19 mouse cellular contexts compared by ENCODE assay signal in genomic region chr4:155451597-155451996, GRCm38 (mm10). TPM values are rescaled to one million over a fixed set of nuclear protein-coding genes. Genes with fewer than 3 reads are reported as not detected.
DNase-seq lines count a peak whose midpoint lies in the region; ATAC-seq and TF ChIP-seq lines count a peak whose summit lies in the region.
"Had no signal": no experiment of that assay in that cellular context is flagged by ENCODE, and none has a peak within 500 bp of the region (broad histone marks: within the 10 kb centered on the region; RNA-seq: fewer than 3 reads in every experiment).

No protein-coding gene starts in this region.

- H3K9ac ChIP-seq in forebrain, embryonic 11.5 days (ENCODE audit: low read length), result peak overlapping the region; percentile 30; the same call in 1 of the 2 replicates
- H3K9ac ChIP-seq in forebrain, embryonic 13.5 days, result no peak overlapping the region
- H3K9ac ChIP-seq in midbrain, embryonic 12.5 days (replicated peaks), result no peak overlapping the region
- no peak overlapping the region for H3K9ac ChIP-seq in midbrain, embryonic 16.5 days (ENCODE audit: low read depth, low read length)
- H3K9ac ChIP-seq in embryonic facial prominence, embryonic 12.5 days, result no peak overlapping the region
- H3K9ac ChIP-seq in midbrain, postnatal 0 days (replicated peaks; ENCODE audit: low read length, poor library complexity, severe bottlenecking), result 0 out of 2 replicates have a peak overlapping the region, but pooled peaks have one; percentile 13
- H3K9ac ChIP-seq: heart, embryonic 13.5 days; hindbrain, embryonic 15.5 days; lung, embryonic 15.5 days had no signal

- H3K4me3 ChIP-seq in forebrain, embryonic 11.5 days (ENCODE audit: low read depth, low read length), result no peak overlapping the region
- H3K4me3 ChIP-seq in forebrain, embryonic 13.5 days, result no peak overlapping the region
- H3K4me3 ChIP-seq in midbrain, embryonic 12.5 days, result no peak overlapping the region
- H3K4me3 ChIP-seq in midbrain, embryonic 16.5 days (ENCODE audit: low read depth, low read length), result no peak overlapping the region
- no peak overlapping the region for H3K4me3 ChIP-seq in embryonic facial prominence, embryonic 12.5 days
- no peak overlapping the region for H3K4me3 ChIP-seq in midbrain, postnatal 0 days (ENCODE audit: low read depth, low read length)
- H3K4me3 ChIP-seq: heart, embryonic 13.5 days; hindbrain, embryonic 15.5 days; lung, embryonic 15.5 days had no signal

- H3K4me1 ChIP-seq in forebrain, embryonic 11.5 days (replicated peaks; ENCODE audit: control insufficient read depth, insufficient read depth, low read length), result 0 out of 2 replicates have a peak, but pooled peaks cover 2% of the 10 kb centered on the region
- 0 out of 2 replicates have a peak, but pooled peaks cover 3% of the 10 kb centered on the region for H3K4me1 ChIP-seq in forebrain, embryonic 13.5 days
- H3K4me1 ChIP-seq in midbrain, embryonic 12.5 days, result peaks cover 5% of the 10 kb centered on the region; the same call in 1 of the 2 replicates
- no peaks in the 10 kb centered on the region for H3K4me1 ChIP-seq in midbrain, embryonic 16.5 days (ENCODE audit: control insufficient read depth, insufficient read depth, low read length)
- no peaks in the 10 kb centered on the region for H3K4me1 ChIP-seq in embryonic facial prominence, embryonic 12.5 days
- H3K4me1 ChIP-seq in midbrain, postnatal 0 days (ENCODE audit: insufficient read depth, low read length), result no peaks in the 10 kb centered on the region
- H3K4me1 ChIP-seq: heart, embryonic 13.5 days; hindbrain, embryonic 15.5 days; lung, embryonic 15.5 days had no signal

- no peak for TF ChIP-seq CTCF in midbrain, postnatal 0 days (IDR thresholded peaks at IDR 0.05)

- no peaks in the 10 kb centered on the region for H3K27me3 ChIP-seq in forebrain, embryonic 11.5 days (ENCODE audit: control insufficient read depth, insufficient read depth, low read length)
- no peaks in the 10 kb centered on the region for H3K27me3 ChIP-seq in forebrain, embryonic 13.5 days
- H3K27me3 ChIP-seq in midbrain, embryonic 12.5 days, result no peaks in the 10 kb centered on the region
- H3K27me3 ChIP-seq in midbrain, embryonic 16.5 days (ENCODE audit: control insufficient read depth, insufficient read depth, low read depth, low read length), result no peaks in the 10 kb centered on the region
- no peaks in the 10 kb centered on the region for H3K27me3 ChIP-seq in embryonic facial prominence, embryonic 12.5 days
- H3K27me3 ChIP-seq in midbrain, postnatal 0 days (ENCODE audit: insufficient read depth, low read length), result no peaks in the 10 kb centered on the region
- H3K27me3 ChIP-seq: heart, embryonic 13.5 days; hindbrain, embryonic 15.5 days; lung, embryonic 15.5 days had no signal

- H3K9me3 ChIP-seq in forebrain, embryonic 11.5 days (ENCODE audit: control insufficient read depth, low read length), result no peaks in the 10 kb centered on the region
- H3K9me3 ChIP-seq in forebrain, embryonic 13.5 days (replicated peaks), result no peaks in the 10 kb centered on the region
- no peaks in the 10 kb centered on the region for H3K9me3 ChIP-seq in midbrain, embryonic 12.5 days
- H3K9me3 ChIP-seq in midbrain, embryonic 16.5 days (replicated peaks; ENCODE audit: control insufficient read depth, low read length, poor library complexity, severe bottlenecking), result no peaks in the 10 kb centered on the region
- H3K9me3 ChIP-seq in embryonic facial prominence, embryonic 12.5 days, result no peaks in the 10 kb centered on the region
- H3K9me3 ChIP-seq in midbrain, postnatal 0 days (ENCODE audit: low read length), result no peaks in the 10 kb centered on the region
- H3K9me3 ChIP-seq: G1E; heart, embryonic 13.5 days; hindbrain, embryonic 15.5 days; lung, embryonic 15.5 days had no signal

- WGBS in forebrain, embryonic 11.5 days, result 31% methylated on average over 10 of the region's 10 CpGs
- 31% methylated on average over 10 of the region's 10 CpGs for WGBS in forebrain, embryonic 13.5 days
- 38% methylated on average over 10 of the region's 10 CpGs for WGBS in midbrain, embryonic 12.5 days
- WGBS in midbrain, embryonic 16.5 days, result 32% methylated on average over 10 of the region's 10 CpGs
- WGBS in embryonic facial prominence, embryonic 12.5 days, result 34% methylated on average over 10 of the region's 10 CpGs
- WGBS in midbrain, postnatal 0 days, result 40% methylated on average over 10 of the region's 10 CpGs

- no peak overlapping the region for H3K27ac ChIP-seq in forebrain, embryonic 11.5 days (ENCODE audit: low read depth, low read length)
- H3K27ac ChIP-seq in forebrain, embryonic 13.5 days, result no peak overlapping the region
- no peak overlapping the region for H3K27ac ChIP-seq in midbrain, embryonic 12.5 days (replicated peaks)
- no peak overlapping the region for H3K27ac ChIP-seq in midbrain, embryonic 16.5 days (ENCODE audit: low read length)
- no peak overlapping the region for H3K27ac ChIP-seq in embryonic facial prominence, embryonic 12.5 days
- H3K27ac ChIP-seq in midbrain, postnatal 0 days (ENCODE audit: low read depth, low read length), result no peak overlapping the region
- H3K27ac ChIP-seq: heart, embryonic 13.5 days; hindbrain, embryonic 15.5 days; lung, embryonic 15.5 days had no signal

- no peaks in the 10 kb centered on the region for H3K36me3 ChIP-seq in forebrain, embryonic 11.5 days (ENCODE audit: control insufficient read depth, insufficient read depth, low read length)
- no peaks in the 10 kb centered on the region for H3K36me3 ChIP-seq in forebrain, embryonic 13.5 days (ENCODE audit: poor library complexity, severe bottlenecking)
- H3K36me3 ChIP-seq in midbrain, embryonic 12.5 days, result no peaks in the 10 kb centered on the region
- H3K36me3 ChIP-seq in midbrain, embryonic 16.5 days (ENCODE audit: control insufficient read depth, insufficient read depth, low read length), result no peaks in the 10 kb centered on the region
- H3K36me3 ChIP-seq in embryonic facial prominence, embryonic 12.5 days, result no peaks in the 10 kb centered on the region
- no peaks in the 10 kb centered on the region for H3K36me3 ChIP-seq in midbrain, postnatal 0 days (ENCODE audit: insufficient read depth, low read length)
- H3K36me3 ChIP-seq: G1E; heart, embryonic 13.5 days; hindbrain, embryonic 15.5 days; lung, embryonic 15.5 days had no signal

- no peak for DNase-seq in forebrain, embryonic 11.5 days (ENCODE audit: low spot score)
- DNase-seq in midbrain, postnatal 0 days (ENCODE audit: low spot score), result no peak
- DNase-seq in thymus, postnatal 0 days (ENCODE audit: low spot score), result no peak
- no peak for DNase-seq in cerebellum, postnatal 36 days
- DNase-seq: cerebellum, adult 11-12 months; gastrocnemius, postnatal 36 days; kidney, adult 8-10 months had no signal

- ATAC-seq in forebrain, embryonic 11.5 days (replicated peaks; ENCODE audit: low FRiP score), result no peak
- ATAC-seq in forebrain, embryonic 13.5 days, result no peak
- no peak for ATAC-seq in midbrain, embryonic 12.5 days (ENCODE audit: low FRiP score, low read depth)
- ATAC-seq in midbrain, embryonic 16.5 days, result no peak
- ATAC-seq in embryonic facial prominence, embryonic 12.5 days (ENCODE audit: insufficient number of reproducible peaks, insufficient read depth, low FRiP score, low TSS enrichment), result peak; percentile 56; the same call in 1 of the 2 replicates
- no peak for ATAC-seq in midbrain, postnatal 0 days (ENCODE audit: low FRiP score)
- ATAC-seq: forebrain, embryonic 16.5 days had no signal

- H3K4me2 ChIP-seq in forebrain, embryonic 11.5 days (ENCODE audit: low read depth, low read length, severe bottlenecking), result no peak overlapping the region
- no peak overlapping the region; the same call in 1 of the 2 replicates for H3K4me2 ChIP-seq in forebrain, embryonic 13.5 days
- H3K4me2 ChIP-seq in midbrain, embryonic 12.5 days (replicated peaks), result peak overlapping the region; percentile 15; the same call in 1 of the 2 replicates
- H3K4me2 ChIP-seq in midbrain, embryonic 16.5 days (ENCODE audit: low read length), result no peak overlapping the region
- H3K4me2 ChIP-seq in embryonic facial prominence, embryonic 12.5 days (replicated peaks), result no peak overlapping the region
- no peak overlapping the region for H3K4me2 ChIP-seq in midbrain, postnatal 0 days (ENCODE audit: low read depth, low read length, poor library complexity, severe bottlenecking)
- H3K4me2 ChIP-seq: heart, embryonic 13.5 days; hindbrain, embryonic 15.5 days; liver, embryonic 11.5 days; lung, embryonic 15.5 days had no signal

RNA-seq across cellular contexts. Expression of gene Tmem52, which starts 17.3 kb away (rescaled TPM):
- not detected in 2 replicates for polyA plus RNA-seq in forebrain, embryonic 11.5 days (2014; fragmentation: Nextera tagmentation; extraction: Ambion mirVana)
- polyA plus RNA-seq in forebrain, embryonic 13.5 days (2015; fragmentation: Nextera tagmentation; extraction: Ambion mirVana), result 0.18 TPM in 1 of 2 replicates, not detected in the other
- polyA plus RNA-seq in midbrain, embryonic 12.5 days (2016; fragmentation: Nextera tagmentation; extraction: Ambion mirVana), result 0.20 TPM in 1 of 2 replicates, not detected in the other
- polyA plus RNA-seq in midbrain, embryonic 16.5 days (2015; fragmentation: Nextera tagmentation; extraction: Ambion mirVana), result not detected in 2 replicates
- polyA plus RNA-seq in embryonic facial prominence, embryonic 12.5 days (2016; fragmentation: Nextera tagmentation; extraction: Ambion mirVana), result not detected in 2 replicates
- 1.5 and 2.1 TPM in 2 replicates for total RNA-seq in midbrain, postnatal 0 days (2014; rRNA removed)
- polyA plus RNA-seq in midbrain, postnatal 0 days (2015; fragmentation: Nextera tagmentation; extraction: Ambion mirVana), result 0.33 TPM in 1 of 2 replicates, not detected in the other
- 0.79 TPM in 1 of 2 replicates, not detected in the other for polyA plus RNA-seq in thymus, postnatal 0 days (2015; fragmentation: Nextera tagmentation; extraction: Ambion mirVana)
- total RNA-seq: megakaryocyte, adult 5-6 weeks; neutrophil, adult 5-6 weeks had no signal
- polyA plus RNA-seq: forebrain, embryonic 16.5 days; G1E; heart, embryonic 13.5 days; liver, embryonic 11.5 days had no signal

RNA-seq across cellular contexts. Expression of gene Gnb1, which starts 39.6 kb away (rescaled TPM):
- 745 and 764 TPM in 2 replicates for polyA plus RNA-seq in forebrain, embryonic 11.5 days (2014; fragmentation: Nextera tagmentation; extraction: Ambion mirVana)
- polyA plus RNA-seq in forebrain, embryonic 13.5 days (2015; fragmentation: Nextera tagmentation; extraction: Ambion mirVana), result 937 and 949 TPM in 2 replicates
- polyA plus RNA-seq in midbrain, embryonic 12.5 days (2016; fragmentation: Nextera tagmentation; extraction: Ambion mirVana), result 751 and 797 TPM in 2 replicates
- 1,246 and 1,252 TPM in 2 replicates for polyA plus RNA-seq in midbrain, embryonic 16.5 days (2015; fragmentation: Nextera tagmentation; extraction: Ambion mirVana)
- 570 and 588 TPM in 2 replicates for polyA plus RNA-seq in embryonic facial prominence, embryonic 12.5 days (2016; fragmentation: Nextera tagmentation; extraction: Ambion mirVana)
- 405 and 431 TPM in 2 replicates for total RNA-seq in midbrain, postnatal 0 days (2014; rRNA removed)
- 1,405 and 1,414 TPM in 2 replicates for polyA plus RNA-seq in midbrain, postnatal 0 days (2015; fragmentation: Nextera tagmentation; extraction: Ambion mirVana)
- 288 and 312 TPM in 2 replicates for polyA plus RNA-seq in thymus, postnatal 0 days (2015; fragmentation: Nextera tagmentation; extraction: Ambion mirVana)

RNA-seq across cellular contexts. Expression of gene Cfap74, which starts 42.6 kb away (rescaled TPM):
- 8.7 and 9.1 TPM in 2 replicates for polyA plus RNA-seq in forebrain, embryonic 11.5 days (2014; fragmentation: Nextera tagmentation; extraction: Ambion mirVana)
- polyA plus RNA-seq in forebrain, embryonic 13.5 days (2015; fragmentation: Nextera tagmentation; extraction: Ambion mirVana), result 4.3 and 4.9 TPM in 2 replicates
- 5.6 and 6.9 TPM in 2 replicates for polyA plus RNA-seq in midbrain, embryonic 12.5 days (2016; fragmentation: Nextera tagmentation; extraction: Ambion mirVana)
- 5.9 and 6.4 TPM in 2 replicates for polyA plus RNA-seq in midbrain, embryonic 16.5 days (2015; fragmentation: Nextera tagmentation; extraction: Ambion mirVana)
- 4.9 and 6.9 TPM in 2 replicates for polyA plus RNA-seq in embryonic facial prominence, embryonic 12.5 days (2016; fragmentation: Nextera tagmentation; extraction: Ambion mirVana)
- 5.7 TPM in 2 replicates for total RNA-seq in midbrain, postnatal 0 days (2014; rRNA removed)
- polyA plus RNA-seq in midbrain, postnatal 0 days (2015; fragmentation: Nextera tagmentation; extraction: Ambion mirVana), result 5.8 and 6.5 TPM in 2 replicates
- 13.9 and 15.2 TPM in 2 replicates for polyA plus RNA-seq in thymus, postnatal 0 days (2015; fragmentation: Nextera tagmentation; extraction: Ambion mirVana)
- polyA plus RNA-seq: G1E had no signal

RNA-seq across cellular contexts. Expression of gene Gabrd, which starts 53.7 kb away (rescaled TPM):
- not detected in 2 replicates for polyA plus RNA-seq in forebrain, embryonic 11.5 days (2014; fragmentation: Nextera tagmentation; extraction: Ambion mirVana)
- 0.31 and 0.35 TPM in 2 replicates for polyA plus RNA-seq in forebrain, embryonic 13.5 days (2015; fragmentation: Nextera tagmentation; extraction: Ambion mirVana)
- 0.27 TPM in 1 of 2 replicates, not detected in the other for polyA plus RNA-seq in midbrain, embryonic 12.5 days (2016; fragmentation: Nextera tagmentation; extraction: Ambion mirVana)
- 0.22 and 0.26 TPM in 2 replicates for polyA plus RNA-seq in midbrain, embryonic 16.5 days (2015; fragmentation: Nextera tagmentation; extraction: Ambion mirVana)
- polyA plus RNA-seq in embryonic facial prominence, embryonic 12.5 days (2016; fragmentation: Nextera tagmentation; extraction: Ambion mirVana), result not detected in 2 replicates
- total RNA-seq in midbrain, postnatal 0 days (2014; rRNA removed), result 0.11 and 0.52 TPM in 2 replicates
- 0.36 and 0.37 TPM in 2 replicates for polyA plus RNA-seq in midbrain, postnatal 0 days (2015; fragmentation: Nextera tagmentation; extraction: Ambion mirVana)
- 0.50 and 0.79 TPM in 2 replicates for polyA plus RNA-seq in thymus, postnatal 0 days (2015; fragmentation: Nextera tagmentation; extraction: Ambion mirVana)
- total RNA-seq: G1E; neutrophil, adult 5-6 weeks had no signal
- polyA plus RNA-seq: G1E; heart, embryonic 13.5 days; liver, embryonic 11.5 days had no signal

Comparison
In these comparisons a context has a peak if more than half of its experiments do, and no peak if none do; other contexts are left out.
1. H3K9ac ChIP-seq: peak in forebrain, embryonic 11.5 days (single experiment) and midbrain, postnatal 0 days (single experiment); none in forebrain, embryonic 13.5 days (single experiment), midbrain, embryonic 12.5 days (single experiment), midbrain, embryonic 16.5 days (single experiment) and embryonic facial prominence, embryonic 12.5 days (single experiment).